Mouse (Mus musculus) spleen, adult 10 weeks (tissue): ENCODE data around the gene Gm3542. TPM values are rescaled to one million over a fixed set of nuclear protein-coding genes. Genes with fewer than 3 reads are reported as not detected.

Experiments used
- polyA plus RNA-seq: library from polyadenylated mRNA; stranded (reverse); fragments of 350-450 nt; fragmentation: Illumina TruSeq; extraction: RNeasy Lipid Tissue Mini Kit (QIAGEN cat#74804); gene quantifications from one replicate; pipeline ENCODE4 v1.2.3, GENCODE M21; 2015; ENCODE audit warnings: low replicate concordance; ENCODE audit not compliant: insufficient read depth

Gm3542 gene
- polyA plus RNA-seq = not detected

GRCm38 (mm10) chr14:5334828-5335227, at the start of gene Gm3542:
Gm3542 (minus strand) TSS chr14:5334928.

Other genes with a start within 250 kb of the Gm3542 start
- not detected for gene Gm8279, start 203.4 kb downstream of the Gm3542 start, polyA plus RNA-seq
- gene Gm3317, start 170.4 kb downstream of the Gm3542 start, polyA plus RNA-seq = not detected
- not detected for gene Gm8271, start 149.1 kb downstream of the Gm3542 start, polyA plus RNA-seq
- not detected for gene Gm3526, start 74.3 kb downstream of the Gm3542 start, polyA plus RNA-seq
- gene Gm3500, start 54.1 kb upstream of the Gm3542 start, polyA plus RNA-seq = 0.81 TPM
- 0.44 TPM for gene Gm3194, start 120.5 kb upstream of the Gm3542 start, polyA plus RNA-seq
- gene Gm8246, start 142.9 kb upstream of the Gm3542 start, polyA plus RNA-seq = not detected
- gene Gm3187, start 149.3 kb upstream of the Gm3542 start, polyA plus RNA-seq = not detected
- 0.66 TPM for gene Gm3488, start 166.7 kb upstream of the Gm3542 start, polyA plus RNA-seq
- gene Gm3532, start 203.6 kb upstream of the Gm3542 start, polyA plus RNA-seq = not detected